Mouse (Mus musculus): ENCODE measurements around the gene Wdr77. TPM values are rescaled to one million over a fixed set of nuclear protein-coding genes. Genes with fewer than 3 reads are reported as not detected.
"Not testable (repeated sequence)": the region's sequence is repeated elsewhere in the genome, so short reads cannot be mapped to it uniquely, and the experiment has no call there.

Wdr77 gene
- polyA plus RNA-seq, 1 experiment from 2014 or later: 108 TPM

- H3K4me1 ChIP-seq (replicated peaks; ENCODE audit: control insufficient read depth, insufficient read depth, low read length); H3K9me3 ChIP-seq (ENCODE audit: control insufficient read depth, low read length); H3K4me2 ChIP-seq (replicated peaks; ENCODE audit: low read depth, low read length); ATAC-seq (ENCODE audit: low FRiP score); DNase-seq (ENCODE audit: low spot score); H3K27me3 ChIP-seq (ENCODE audit: control insufficient read depth, insufficient read depth, low read length); H3K9ac ChIP-seq (ENCODE audit: low read depth, low read length); H3K36me3 ChIP-seq (ENCODE audit: control insufficient read depth, insufficient read depth, low read length); H3K27ac ChIP-seq (ENCODE audit: low read depth, low read length); H3K4me3 ChIP-seq (ENCODE audit: low read depth, low read length): not testable (repeated sequence)
- 67% methylated on average over 10 of the region's 10 CpGs for WGBS
Measured at GRCm38 (mm10) chr3:106003360-106003759, 44.2 kb downstream of the Wdr77 start.

DNA sequence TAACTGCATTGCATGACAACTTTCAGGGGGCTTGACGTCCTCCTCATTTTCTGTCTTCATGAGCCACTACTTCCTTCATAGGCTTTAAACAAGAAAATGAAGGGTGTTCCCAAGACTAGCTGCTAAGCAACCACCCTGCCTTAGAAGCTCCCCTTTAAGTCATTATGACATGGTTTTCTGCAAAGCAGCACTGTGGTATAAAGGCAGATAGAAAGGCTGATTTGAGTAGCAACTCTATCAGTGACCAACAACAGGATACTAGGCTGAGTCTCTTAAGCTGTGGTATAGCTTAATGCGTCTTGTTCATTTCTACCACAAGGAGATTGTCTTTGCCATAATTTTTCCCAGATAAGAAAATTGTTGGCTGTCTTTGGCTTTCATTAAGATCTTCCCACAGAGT is 55.4 kb downstream of the Wdr77 start, which contains the start of gene Pifo:
Pifo (minus strand) TSS at position 101 of the 400 bp plus-strand sequence.
- Histone ChIP-seq H3K27me3 (ENCODE audit: control insufficient read depth, insufficient read depth, low read length) (no peaks in the 10 kb centered on the region), H3K36me3 (ENCODE audit: control insufficient read depth, insufficient read depth, low read length) (no peaks in the 10 kb centered on the region), H3K4me2 (replicated peaks; ENCODE audit: low read depth, low read length) (no peak within 1 kb of the TSS), H3K27ac (ENCODE audit: low read depth, low read length) (no peak within 1 kb of the TSS), H3K9ac (ENCODE audit: low read depth, low read length) (no peak within 1 kb of the TSS), H3K4me3 (ENCODE audit: low read depth, low read length) (no peak within 1 kb of the TSS), H3K9me3 (ENCODE audit: control insufficient read depth, low read length) (no peaks in the 10 kb centered on the region), H3K4me1 (replicated peaks; ENCODE audit: control insufficient read depth, insufficient read depth, low read length) (no peaks in the 10 kb centered on the region)
- WGBS: 87% methylated on average over 2 of the region's 2 CpGs
- DNase-seq (ENCODE audit: low spot score) (no peak), ATAC-seq (ENCODE audit: low FRiP score) (no peak)

Other genes with a start within 250 kb of the Wdr77 start
- gene Rap1a, start 158.0 kb upstream of the Wdr77 start, polyA plus RNA-seq (2014; fragmentation: Nextera tagmentation; extraction: Ambion mirVana): 80.3 and 83.7 TPM in 2 replicates
- gene Adora3, start 88.5 kb upstream of the Wdr77 start, polyA plus RNA-seq (2014; fragmentation: Nextera tagmentation; extraction: Ambion mirVana): 0.10 and 0.23 TPM in 2 replicates
- gene Tmigd3, start 88.5 kb upstream of the Wdr77 start, polyA plus RNA-seq (2014; fragmentation: Nextera tagmentation; extraction: Ambion mirVana): not detected in 2 replicates
- gene I830077J02Rik, start 26.7 kb upstream of the Wdr77 start, polyA plus RNA-seq (2014; fragmentation: Nextera tagmentation; extraction: Ambion mirVana): 0.42 and 0.97 TPM in 2 replicates
- gene Atp5f1, start 730 bp downstream of the Wdr77 start, polyA plus RNA-seq (2014; fragmentation: Nextera tagmentation; extraction: Ambion mirVana): 556 and 566 TPM in 2 replicates
- gene Ovgp1, start 14.3 kb downstream of the Wdr77 start, polyA plus RNA-seq (2014; fragmentation: Nextera tagmentation; extraction: Ambion mirVana): 2.3 and 3.1 TPM in 2 replicates
- gene Pifo, start 55.3 kb downstream of the Wdr77 start, polyA plus RNA-seq (2014; fragmentation: Nextera tagmentation; extraction: Ambion mirVana): 3.5 and 7.1 TPM in 2 replicates
- gene Chil5, start 73.4 kb downstream of the Wdr77 start, polyA plus RNA-seq (2014; fragmentation: Nextera tagmentation; extraction: Ambion mirVana): not detected in 2 replicates
- gene Chia1, start 153.9 kb downstream of the Wdr77 start, polyA plus RNA-seq (2014; fragmentation: Nextera tagmentation; extraction: Ambion mirVana): 0.11 and 0.88 TPM in 2 replicates
- not detected in 2 replicates for gene Chil3, start 208.2 kb downstream of the Wdr77 start, polyA plus RNA-seq (2014; fragmentation: Nextera tagmentation; extraction: Ambion mirVana)

All from hindbrain, embryonic 11.5 days (tissue).